Mouse (Mus musculus): ENCODE results near the gene Nemp1.
A peak's percentile ranks its signal among the peaks of the same experiment; 100 is the strongest.

GRCm38 (mm10) chr10:127622057-127622392 lies 44.7 kb upstream of the Nemp1 start:
- peak; percentile 77 for TF ChIP-seq CTCF (IDR thresholded peaks at IDR 0.05)
- no peak; the same call in 1 of the 2 replicates for TF ChIP-seq EP300 (IDR thresholded peaks at IDR 0.05)
